Mouse (Mus musculus) kidney, postnatal 0 days (tissue): ENCODE measurements at regions not wholly inside any gene's neighbourhood (a gene's known extent, or its start where the extent isn't known, plus 50 kb on each side); places are given as distances from the start of the nearest gene placed in this dataset.

Experiments used
- ATAC-seq: fragments of 200-750 bp; cut with Nextera tagmentation; replicated peaks from 2 replicates; pipeline ENCODE4 v1.8.0; 2017; ENCODE audit warnings: low read depth, moderate number of reproducible peaks, moderate TSS enrichment, moderate library complexity; ENCODE audit not compliant: low FRiP score
- DNase-seq: peaks from one replicate; pipeline ENCODE4 v3.0.0-alpha.2; 2016; ENCODE audit warnings: low spot score
- H3K27ac ChIP-seq: fragments of 300-500 bp; sonication (generic); 2 replicates; pipeline ENCODE4 v1.5.1; 2014; ENCODE audit warnings: mild to moderate bottlenecking
- H3K27me3 ChIP-seq: fragments of 300-500 bp; sonication (generic); 2 replicates; pipeline ENCODE4 v1.6.1; 2014; ENCODE audit warnings: low read length, mixed read lengths; ENCODE audit not compliant: insufficient read depth
- H3K36me3 ChIP-seq: fragments of 300-500 bp; sonication (generic); 2 replicates; pipeline ENCODE4 v1.6.1; 2014; ENCODE audit warnings: low read length, mixed read lengths; ENCODE audit not compliant: insufficient read depth
- H3K4me1 ChIP-seq: fragments of 300-500 bp; sonication (generic); replicated peaks from 2 replicates; pipeline ENCODE4 v1.6.1; 2014; ENCODE audit warnings: antibody characterized with exemption, low read length, mixed read lengths; ENCODE audit not compliant: insufficient read depth
- H3K4me2 ChIP-seq: fragments of 300-500 bp; sonication (generic); 2 replicates; pipeline ENCODE4 v1.6.1; 2014; ENCODE audit warnings: mild to moderate bottlenecking, low read length, moderate library complexity, mixed read lengths
- H3K4me3 ChIP-seq: fragments of 300-500 bp; sonication (generic); replicated peaks from 2 replicates; pipeline ENCODE4 v1.5.1; 2014; ENCODE audit warnings: low read depth, low read length
- H3K9ac ChIP-seq: fragments of 300-500 bp; sonication (generic); 2 replicates; pipeline ENCODE4 v1.6.1; 2014; ENCODE audit warnings: low read depth, low read length
- H3K9me3 ChIP-seq: fragments of 300-500 bp; sonication (generic); replicated peaks from 2 replicates; pipeline ENCODE4 v1.6.1; 2016; ENCODE audit warnings: low read length, inconsistent platforms, mixed read lengths
- CTCF ChIP-seq: IDR thresholded peaks from 2 replicates; pipeline ENCODE4 v1.5.1; 2016; ENCODE audit warnings: antibody characterized with exemption, low read depth, mild to moderate bottlenecking, moderate library complexity
- whole genome bisulfite sequencing: fragments of 180-500 bp; shearing (Covaris S2); extraction: QIAGEN DNeasy Blood & Tissue Kit; methylation state at CpG from one replicate; pipeline ENCODE4 v1.1.7; 2014; 5-methylcytosine and 5-hydroxymethylcytosine counted together

- no peaks in the 10 kb centered on the region for H3K9me3 ChIP-seq
- DNase-seq (no peak), ATAC-seq (no peak)
- H3K4me2 ChIP-seq = no peak overlapping the region
- H3K4me1 ChIP-seq = no peaks in the 10 kb centered on the region
- no peak overlapping the region for H3K4me3 ChIP-seq
- TF ChIP-seq CTCF = no peak
- H3K9ac ChIP-seq = no peak overlapping the region
- no peak overlapping the region for H3K27ac ChIP-seq
- H3K36me3 ChIP-seq = no peaks in the 10 kb centered on the region
- no peaks in the 10 kb centered on the region for H3K27me3 ChIP-seq
These were observed 347.4 kb downstream of the Gm43517 start for GRCm38 (mm10) chr12:49732351-49732750.

GRCm38 (mm10) chr12:49737100-49737499 is 352.1 kb downstream of the Gm43517 start:
- 45% methylated on average over 4 of the region's 4 CpGs for WGBS
- H3K36me3 ChIP-seq = no peaks in the 10 kb centered on the region
- ATAC-seq (no peak; the same call in 1 of the 2 replicates), DNase-seq (peak; percentile 84)
- H3K4me3 ChIP-seq = no peak overlapping the region
- H3K27me3 ChIP-seq = no peaks in the 10 kb centered on the region
- H3K9ac ChIP-seq = no peak overlapping the region
- H3K27ac ChIP-seq = no peak overlapping the region
- no peaks in the 10 kb centered on the region for H3K4me1 ChIP-seq
- no peak overlapping the region for H3K4me2 ChIP-seq
- no peak for TF ChIP-seq CTCF
- H3K9me3 ChIP-seq = no peaks in the 10 kb centered on the region

GRCm38 (mm10) chr12:49739960-49740740 is 355.2 kb downstream of the Gm43517 start:
- WGBS = 83% methylated on average over 12 of the region's 12 CpGs
- Histone ChIP-seq H3K4me3 (no peak overlapping the region), H3K4me1 (no peaks in the 10 kb centered on the region), H3K9ac (no peak overlapping the region), H3K9me3 (no peaks in the 10 kb centered on the region), H3K27me3 (no peaks in the 10 kb centered on the region), H3K27ac (no peak overlapping the region), H3K4me2 (no peak overlapping the region), H3K36me3 (no peaks in the 10 kb centered on the region)
- DNase-seq (no peak), ATAC-seq (no peak)
- TF ChIP-seq CTCF = no peak

- Histone ChIP-seq H3K36me3 (no peaks in the 10 kb centered on the region), H3K4me1 (no peaks in the 10 kb centered on the region), H3K9me3 (no peaks in the 10 kb centered on the region), H3K9ac (no peak overlapping the region), H3K4me2 (no peak overlapping the region), H3K27me3 (no peaks in the 10 kb centered on the region), H3K27ac (no peak overlapping the region), H3K4me3 (no peak overlapping the region)
- no peak for TF ChIP-seq CTCF
- DNase-seq (no peak), ATAC-seq (no peak)
- 82% methylated on average over 2 of the region's 2 CpGs for WGBS
These were observed 358.4 kb downstream of the Gm43517 start for GRCm38 (mm10) chr12:49743402-49743801.

- Histone ChIP-seq H3K9me3 (no peaks in the 10 kb centered on the region), H3K4me3 (no peak overlapping the region), H3K36me3 (no peaks in the 10 kb centered on the region), H3K27ac (no peak overlapping the region), H3K27me3 (no peaks in the 10 kb centered on the region), H3K4me1 (no peaks in the 10 kb centered on the region), H3K9ac (no peak overlapping the region), H3K4me2 (no peak overlapping the region)
- no peak for ATAC-seq
- 69% methylated on average over 2 of the region's 2 CpGs for WGBS
- no peak for DNase-seq
- TF ChIP-seq CTCF = no peak
These were observed 362.1 kb downstream of the Gm43517 start for GRCm38 (mm10) chr12:49747081-49747480.

GRCm38 (mm10) chr12:49758391-49758790 is 373.4 kb downstream of the Gm43517 start:
- no peak overlapping the region for H3K27ac ChIP-seq
- ATAC-seq (no peak), DNase-seq (no peak)
- no peak for TF ChIP-seq CTCF
- H3K9me3 ChIP-seq = no peaks in the 10 kb centered on the region
- H3K4me1 ChIP-seq = no peaks in the 10 kb centered on the region
- no peaks in the 10 kb centered on the region for H3K36me3 ChIP-seq
- no peaks in the 10 kb centered on the region for H3K27me3 ChIP-seq
- no peak overlapping the region for H3K9ac ChIP-seq
- no peak overlapping the region for H3K4me3 ChIP-seq
- 79% methylated on average over 4 of the region's 4 CpGs for WGBS
- no peak overlapping the region for H3K4me2 ChIP-seq

- H3K9me3 ChIP-seq = no peaks in the 10 kb centered on the region
- H3K4me1 ChIP-seq = no peaks in the 10 kb centered on the region
- no peaks in the 10 kb centered on the region for H3K36me3 ChIP-seq
- H3K27me3 ChIP-seq = no peaks in the 10 kb centered on the region
- 77% methylated on average over 2 of the region's 2 CpGs for WGBS
- DNase-seq (no peak), ATAC-seq (no peak)
- H3K9ac ChIP-seq = no peak overlapping the region
- no peak overlapping the region for H3K27ac ChIP-seq
- TF ChIP-seq CTCF = no peak
- no peak overlapping the region for H3K4me2 ChIP-seq
- no peak overlapping the region for H3K4me3 ChIP-seq
These were observed 379.6 kb downstream of the Gm43517 start for GRCm38 (mm10) chr12:49764541-49764940.
